ENCODE assay signal across 9 mouse cellular contexts in genomic region chr3:88630849-88631341, GRCm38 (mm10). TPM values are rescaled to one million over a fixed set of nuclear protein-coding genes. Genes with fewer than 3 reads are reported as not detected.
DNase-seq lines count a peak whose midpoint lies in the region; ATAC-seq and TF ChIP-seq lines count a peak whose summit lies in the region.
"Had no signal": no experiment of that assay in that cellular context is flagged by ENCODE, and none has a peak within 500 bp of the region (broad histone marks: within the 10 kb centered on the region; RNA-seq: fewer than 3 reads in every experiment).

No protein-coding gene starts in this region.

- peak; percentile 51 for DNase-seq in gastrocnemius, adult 2 months
- no peak for DNase-seq in gastrocnemius, postnatal 4 days (ENCODE audit: low spot score in 2 of 2)
- DNase-seq in brain, adult 2 months (ENCODE audit: low read depth, low spot score) = peak; percentile 89
- DNase-seq in lung, postnatal 25 days (ENCODE audit: low spot score) = peak; percentile 71
- no peak for DNase-seq in forebrain, embryonic 14.5 days (ENCODE audit: low spot score)
- DNase-seq in midbrain, embryonic 14.5 days = no peak

- 52% methylated on average over 6 of the region's 6 CpGs for WGBS in hindbrain, embryonic 16.5 days
- 71% methylated on average over 6 of the region's 6 CpGs for WGBS in forebrain, embryonic 12.5 days
- 74% methylated on average over 6 of the region's 6 CpGs for WGBS in forebrain, embryonic 14.5 days
- 60% methylated on average over 6 of the region's 6 CpGs for WGBS in midbrain, embryonic 14.5 days

- H3K4me3 ChIP-seq in gastrocnemius, adult 2 months = peak overlapping the region; percentile 34
- no peak overlapping the region for H3K4me3 ChIP-seq in hindbrain, embryonic 16.5 days (ENCODE audit: low read length)
- H3K4me3 ChIP-seq in forebrain, embryonic 12.5 days (replicated peaks) = no peak overlapping the region
- H3K4me3 ChIP-seq in forebrain, embryonic 14.5 days (ENCODE audit: low read depth, low read length) = no peak overlapping the region
- H3K4me3 ChIP-seq in midbrain, embryonic 14.5 days (replicated peaks; ENCODE audit: low read depth, low read length) = no peak overlapping the region

- H3K9me3 ChIP-seq in hindbrain, embryonic 16.5 days (ENCODE audit: control insufficient read depth, low read length) = no peaks in the 10 kb centered on the region
- no peaks in the 10 kb centered on the region for H3K9me3 ChIP-seq in forebrain, embryonic 12.5 days
- no peaks in the 10 kb centered on the region for H3K9me3 ChIP-seq in forebrain, embryonic 14.5 days (replicated peaks; ENCODE audit: control insufficient read depth, low read length)
- H3K9me3 ChIP-seq in midbrain, embryonic 14.5 days (ENCODE audit: control insufficient read depth, low read length) = no peaks in the 10 kb centered on the region

- peaks cover 57% of the 10 kb centered on the region for H3K36me3 ChIP-seq in hindbrain, embryonic 16.5 days (ENCODE audit: control insufficient read depth, insufficient read depth, low read length)
- peaks cover 80% of the 10 kb centered on the region for H3K36me3 ChIP-seq in forebrain, embryonic 12.5 days (replicated peaks)
- peaks cover 85% of the 10 kb centered on the region for H3K36me3 ChIP-seq in forebrain, embryonic 14.5 days (ENCODE audit: control insufficient read depth, insufficient read depth, low read length)
- H3K36me3 ChIP-seq in midbrain, embryonic 14.5 days (ENCODE audit: control insufficient read depth, insufficient read depth, low read length) = peaks cover 78% of the 10 kb centered on the region

- H3K4me2 ChIP-seq in hindbrain, embryonic 16.5 days (ENCODE audit: low read length) = no peak overlapping the region
- H3K4me2 ChIP-seq in forebrain, embryonic 12.5 days = no peak overlapping the region
- H3K4me2 ChIP-seq in forebrain, embryonic 14.5 days (ENCODE audit: low read length) = no peak overlapping the region
- no peak overlapping the region for H3K4me2 ChIP-seq in midbrain, embryonic 14.5 days (ENCODE audit: low read length)

- no peak for TF ChIP-seq CTCF in gastrocnemius, adult 2 months (IDR thresholded peaks at IDR 0.05)

- no peaks in the 10 kb centered on the region for H3K27me3 ChIP-seq in hindbrain, embryonic 16.5 days (replicated peaks; ENCODE audit: control insufficient read depth, insufficient read depth, low read length)
- H3K27me3 ChIP-seq in forebrain, embryonic 12.5 days = no peaks in the 10 kb centered on the region
- no peaks in the 10 kb centered on the region for H3K27me3 ChIP-seq in forebrain, embryonic 14.5 days (replicated peaks; ENCODE audit: control insufficient read depth, insufficient read depth, low read length)
- H3K27me3 ChIP-seq in midbrain, embryonic 14.5 days (ENCODE audit: control insufficient read depth, insufficient read depth, low read length) = no peaks in the 10 kb centered on the region

- intact Hi-C loops in gastrocnemius, adult 2 months (cut with DNase I) = loop anchor here (5.0 kb wide), 1 partner anchor 39 kb away; no protein-coding TSS in a partner anchor

- peak overlapping the region; percentile 72 for H3K27ac ChIP-seq in gastrocnemius, adult 2 months
- H3K27ac ChIP-seq in hindbrain, embryonic 16.5 days (ENCODE audit: low read depth, low read length) = peak overlapping the region; percentile 45
- H3K27ac ChIP-seq in forebrain, embryonic 12.5 days = no peak overlapping the region
- H3K27ac ChIP-seq in forebrain, embryonic 14.5 days (ENCODE audit: low read depth, low read length) = no peak overlapping the region
- H3K27ac ChIP-seq in midbrain, embryonic 14.5 days (replicated peaks; ENCODE audit: low read depth, low read length) = no peak overlapping the region

- H3K9ac ChIP-seq in hindbrain, embryonic 16.5 days (ENCODE audit: low read depth, low read length) = no peak overlapping the region
- H3K9ac ChIP-seq in forebrain, embryonic 12.5 days = no peak overlapping the region
- H3K9ac ChIP-seq in forebrain, embryonic 14.5 days (ENCODE audit: low read length) = no peak overlapping the region
- no peak overlapping the region for H3K9ac ChIP-seq in midbrain, embryonic 14.5 days (replicated peaks; ENCODE audit: low read length)

- H3K4me1 ChIP-seq in hindbrain, embryonic 16.5 days (ENCODE audit: control insufficient read depth, insufficient read depth, low read depth, low read length) = peaks cover 14% of the 10 kb centered on the region
- peaks cover 19% of the 10 kb centered on the region for H3K4me1 ChIP-seq in forebrain, embryonic 12.5 days
- peaks cover 11% of the 10 kb centered on the region for H3K4me1 ChIP-seq in forebrain, embryonic 14.5 days (ENCODE audit: control insufficient read depth, insufficient read depth, low read length)
- peaks cover 12% of the 10 kb centered on the region for H3K4me1 ChIP-seq in midbrain, embryonic 14.5 days (ENCODE audit: control insufficient read depth, insufficient read depth, low read length)

- ATAC-seq in hindbrain, embryonic 16.5 days = no peak; the same call in 1 of the 2 replicates
- no peak for ATAC-seq in forebrain, embryonic 12.5 days (ENCODE audit: low FRiP score)
- no peak for ATAC-seq in forebrain, embryonic 14.5 days
- ATAC-seq in midbrain, embryonic 14.5 days (ENCODE audit: low FRiP score, low TSS enrichment) = no peak

RNA-seq across cellular contexts. Expression of gene Rxfp4, which starts 22.0 kb away (rescaled TPM):
- not detected for total RNA-seq in gastrocnemius, adult 2 months (2021)
- total RNA-seq in gastrocnemius, postnatal 4 days (2021) = not detected
- polyA plus RNA-seq in hindbrain, embryonic 16.5 days (2015; fragmentation: Nextera tagmentation; extraction: Ambion mirVana) = not detected in 2 replicates
- polyA plus RNA-seq in forebrain, embryonic 12.5 days (2016; fragmentation: Nextera tagmentation; extraction: Ambion mirVana) = not detected in 2 replicates
- not detected in 2 replicates for polyA plus RNA-seq in forebrain, embryonic 14.5 days (2014; fragmentation: Nextera tagmentation; extraction: Ambion mirVana)
- polyA plus RNA-seq in midbrain, embryonic 14.5 days (2014; fragmentation: Nextera tagmentation; extraction: Ambion mirVana) = not detected in 2 replicates
- polyA plus RNA-seq: neural tube, embryonic 11.5 days had no signal

RNA-seq across cellular contexts. Expression of gene Arhgef2, which starts 25.1 kb away (rescaled TPM):
- 10 to 100 TPM; 22.4 to 24.7 TPM for total RNA-seq in gastrocnemius, adult 2 months (2021)
- 100 to 1,000 TPM; 161 to 166 TPM for total RNA-seq in gastrocnemius, postnatal 4 days (2021)
- 79.0 and 104 TPM in 2 replicates for polyA plus RNA-seq in hindbrain, embryonic 16.5 days (2015; fragmentation: Nextera tagmentation; extraction: Ambion mirVana)
- 146 and 147 TPM in 2 replicates for polyA plus RNA-seq in forebrain, embryonic 12.5 days (2016; fragmentation: Nextera tagmentation; extraction: Ambion mirVana)
- 90.6 and 122 TPM in 2 replicates for polyA plus RNA-seq in forebrain, embryonic 14.5 days (2014; fragmentation: Nextera tagmentation; extraction: Ambion mirVana)
- polyA plus RNA-seq in midbrain, embryonic 14.5 days (2014; fragmentation: Nextera tagmentation; extraction: Ambion mirVana) = 122 and 134 TPM in 2 replicates

RNA-seq across cellular contexts. Expression of gene Khdc4, which starts 54.7 kb away (rescaled TPM):
- 10 to 100 TPM; 24.0 TPM for total RNA-seq in gastrocnemius, adult 2 months (2021)
- 10 to 100 TPM; 33.9 to 49.0 TPM for total RNA-seq in gastrocnemius, postnatal 4 days (2021)
- polyA plus RNA-seq in hindbrain, embryonic 16.5 days (2015; fragmentation: Nextera tagmentation; extraction: Ambion mirVana) = 70.2 and 81.8 TPM in 2 replicates
- 117 and 118 TPM in 2 replicates for polyA plus RNA-seq in forebrain, embryonic 12.5 days (2016; fragmentation: Nextera tagmentation; extraction: Ambion mirVana)
- polyA plus RNA-seq in forebrain, embryonic 14.5 days (2014; fragmentation: Nextera tagmentation; extraction: Ambion mirVana) = 71.7 and 86.6 TPM in 2 replicates
- 68.2 and 91.0 TPM in 2 replicates for polyA plus RNA-seq in midbrain, embryonic 14.5 days (2014; fragmentation: Nextera tagmentation; extraction: Ambion mirVana)

RNA-seq across cellular contexts. Expression of gene Ssr2, which starts 55.2 kb away (rescaled TPM):
- total RNA-seq in gastrocnemius, adult 2 months (2021) = 10 to 100 TPM; 41.1 to 54.8 TPM
- 100 to 1,000 TPM; 150 to 159 TPM for total RNA-seq in gastrocnemius, postnatal 4 days (2021)
- 133 and 167 TPM in 2 replicates for polyA plus RNA-seq in hindbrain, embryonic 16.5 days (2015; fragmentation: Nextera tagmentation; extraction: Ambion mirVana)
- 118 and 135 TPM in 2 replicates for polyA plus RNA-seq in forebrain, embryonic 12.5 days (2016; fragmentation: Nextera tagmentation; extraction: Ambion mirVana)
- 135 and 155 TPM in 2 replicates for polyA plus RNA-seq in forebrain, embryonic 14.5 days (2014; fragmentation: Nextera tagmentation; extraction: Ambion mirVana)
- polyA plus RNA-seq in midbrain, embryonic 14.5 days (2014; fragmentation: Nextera tagmentation; extraction: Ambion mirVana) = 110 and 114 TPM in 2 replicates

Comparison
In these comparisons a context has a peak if more than half of its experiments do, and no peak if none do; other contexts are left out.
1. DNase-seq: peak in gastrocnemius, adult 2 months (single experiment), brain, adult 2 months (single experiment) and lung, postnatal 25 days (single experiment); none in gastrocnemius, postnatal 4 days (0 of 2), forebrain, embryonic 14.5 days (single experiment) and midbrain, embryonic 14.5 days (single experiment).
2. H3K27ac ChIP-seq: peak in gastrocnemius, adult 2 months (single experiment) and hindbrain, embryonic 16.5 days (single experiment); none in forebrain, embryonic 12.5 days (single experiment), forebrain, embryonic 14.5 days (single experiment) and midbrain, embryonic 14.5 days (single experiment).